Mouse (Mus musculus): ENCODE results near the gene Cish.

Cish gene

DNA sequence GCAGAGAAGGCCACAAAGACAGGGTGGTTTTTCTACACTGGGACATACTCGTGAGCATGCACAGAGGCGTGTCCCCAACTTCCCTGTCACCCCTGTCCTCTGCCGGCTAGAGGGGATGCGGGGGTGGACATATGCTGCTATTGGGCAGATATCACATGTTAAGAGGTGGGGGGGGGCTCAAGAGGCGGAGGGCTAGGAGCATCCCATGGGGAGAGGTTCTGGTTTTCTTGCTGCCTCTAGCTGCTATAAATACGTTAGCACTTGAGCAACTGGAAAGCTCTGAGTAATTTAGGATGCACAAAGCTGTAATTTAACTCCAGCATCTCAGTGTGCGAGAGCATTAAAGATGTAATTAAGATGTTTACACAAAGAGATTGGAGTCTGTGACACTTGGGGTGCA is 53.5 kb downstream of the Cish start:
- 67% methylated on average over 7 of the region's 7 CpGs for WGBS

All from cerebral cortex, adult 2 months (tissue).